Mouse (Mus musculus) brain, embryonic 14.5 days (tissue): Measurements from ENCODE around the gene Sdk1.

Experiments used
- CTCF ChIP-seq: fragments of 200-500 bp; IDR thresholded peaks from 2 replicates; pipeline ENCODE4 v1.5.1; 2012; ENCODE audit warnings: inconsistent platforms, mild to moderate bottlenecking, moderate library complexity, borderline replicate concordance; ENCODE audit not compliant: insufficient read depth, insufficient read length; ENCODE audit errors: extremely low read depth
- POLR2A ChIP-seq: fragments of 200-500 bp; IDR thresholded peaks from 2 replicates; pipeline ENCODE4 v1.6.1; 2012; ENCODE audit warnings: mild to moderate bottlenecking, inconsistent platforms, borderline replicate concordance; ENCODE audit not compliant: poor library complexity, insufficient read depth, insufficient read length, severe bottlenecking; ENCODE audit errors: extremely low read depth

DNA sequence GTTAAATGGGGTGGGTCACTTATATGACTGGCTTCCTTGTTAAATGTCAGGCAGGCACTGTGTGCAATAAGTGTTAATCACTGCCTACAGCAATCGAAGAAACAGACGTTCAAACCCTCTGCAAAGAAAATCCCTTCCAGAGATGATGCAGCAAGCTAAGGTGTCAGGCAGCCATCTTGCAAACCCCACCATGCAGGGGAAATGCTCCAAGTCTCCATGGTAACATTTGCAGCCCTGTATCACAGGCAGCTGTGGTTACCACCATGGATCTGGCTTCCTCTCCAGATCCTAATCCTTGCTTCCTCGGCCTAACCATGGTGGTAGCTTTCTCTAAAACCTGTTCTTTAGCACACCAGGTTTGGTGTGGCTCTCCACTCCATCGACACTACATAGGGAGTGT is 507.5 kb downstream of the Sdk1 start:
- TF ChIP-seq CTCF = no peak
- TF ChIP-seq POLR2A = no peak
